Mouse (Mus musculus) heart, postnatal 0 days (tissue): ENCODE data around the gene Metap1. TPM values are rescaled to one million over a fixed set of nuclear protein-coding genes. Genes with fewer than 3 reads are reported as not detected.

Experiments
- ATAC-seq: fragments of 200-750 bp; cut with Nextera tagmentation; 2 replicates; pipeline ENCODE4 v1.8.0; 2017; ENCODE audit warnings: low read depth, moderate number of reproducible peaks, moderate library complexity; ENCODE audit not compliant: insufficient read depth
- DNase-seq: peaks from one replicate; pipeline ENCODE4 v3.0.0-alpha.2; 2016; ENCODE audit warnings: low spot score
- H3K27ac ChIP-seq: fragments of 300-500 bp; sonication (generic); 2 replicates; pipeline ENCODE4 v1.5.1; 2014; ENCODE audit warnings: low read depth, mild to moderate bottlenecking
- H3K27me3 ChIP-seq: fragments of 300-500 bp; sonication (generic); 2 replicates; pipeline ENCODE4 v1.6.1; 2014; ENCODE audit warnings: low read length, mixed read lengths; ENCODE audit not compliant: control insufficient read depth, insufficient read depth
- H3K36me3 ChIP-seq: fragments of 300-500 bp; sonication (generic); replicated peaks from 2 replicates; pipeline ENCODE4 v1.6.1; 2014; ENCODE audit warnings: low read length, mixed read lengths; ENCODE audit not compliant: control insufficient read depth, insufficient read depth
- H3K4me1 ChIP-seq: fragments of 300-500 bp; sonication (generic); 2 replicates; pipeline ENCODE4 v1.6.1; 2014; ENCODE audit warnings: antibody characterized with exemption; ENCODE audit not compliant: control insufficient read depth, insufficient read depth
- H3K4me2 ChIP-seq: fragments of 300-500 bp; sonication (generic); 2 replicates; pipeline ENCODE4 v1.6.1; 2014; ENCODE audit warnings: low read depth, mild to moderate bottlenecking, low read length, moderate library complexity
- H3K4me3 ChIP-seq: fragments of 300-500 bp; sonication (generic); 2 replicates; pipeline ENCODE4 v1.5.1; 2014; ENCODE audit warnings: low read depth, low read length
- H3K9ac ChIP-seq: fragments of 300-500 bp; sonication (generic); replicated peaks from 2 replicates; pipeline ENCODE4 v1.6.1; 2014; ENCODE audit warnings: low read depth, low read length, mixed read lengths
- H3K9me3 ChIP-seq: fragments of 300-500 bp; sonication (generic); replicated peaks from 2 replicates; pipeline ENCODE4 v1.6.1; 2016; ENCODE audit warnings: low read length; ENCODE audit not compliant: control insufficient read depth
- CTCF ChIP-seq: IDR thresholded peaks from 2 replicates; pipeline ENCODE4 v1.5.1; 2016; ENCODE audit warnings: antibody characterized with exemption, control low read depth, low read depth
- EP300 ChIP-seq: IDR thresholded peaks from 2 replicates; pipeline ENCODE4 v1.6.1; 2016; ENCODE audit warnings: antibody characterized with exemption, low read depth
- WGBS: fragments of 180-500 bp; shearing (Covaris S2); extraction: QIAGEN DNeasy Blood & Tissue Kit; methylation state at CpG from one replicate; pipeline ENCODE4 v1.1.7; 2014; 5-methylcytosine and 5-hydroxymethylcytosine counted together
- polyA plus RNA-seq: library from polyadenylated mRNA; unstranded; fragments of >200 nt; fragmentation: Nextera tagmentation; extraction: Ambion mirVana; gene quantifications from 2 replicates; pipeline ENCODE4 v1.2.1, GENCODE M21; 2015
- total RNA-seq: library from RNA; depleted of rRNA; stranded (reverse); fragments of >200 nt; gene quantifications from 2 replicates; pipeline ENCODE4 v1.2.3, GENCODE M21; 2014; ENCODE audit warnings: low replicate concordance

Gene Metap1
- total and polyA plus RNA-seq, 2 experiments from 2014 or later = 26.0 to 33.3 TPM

DNA sequence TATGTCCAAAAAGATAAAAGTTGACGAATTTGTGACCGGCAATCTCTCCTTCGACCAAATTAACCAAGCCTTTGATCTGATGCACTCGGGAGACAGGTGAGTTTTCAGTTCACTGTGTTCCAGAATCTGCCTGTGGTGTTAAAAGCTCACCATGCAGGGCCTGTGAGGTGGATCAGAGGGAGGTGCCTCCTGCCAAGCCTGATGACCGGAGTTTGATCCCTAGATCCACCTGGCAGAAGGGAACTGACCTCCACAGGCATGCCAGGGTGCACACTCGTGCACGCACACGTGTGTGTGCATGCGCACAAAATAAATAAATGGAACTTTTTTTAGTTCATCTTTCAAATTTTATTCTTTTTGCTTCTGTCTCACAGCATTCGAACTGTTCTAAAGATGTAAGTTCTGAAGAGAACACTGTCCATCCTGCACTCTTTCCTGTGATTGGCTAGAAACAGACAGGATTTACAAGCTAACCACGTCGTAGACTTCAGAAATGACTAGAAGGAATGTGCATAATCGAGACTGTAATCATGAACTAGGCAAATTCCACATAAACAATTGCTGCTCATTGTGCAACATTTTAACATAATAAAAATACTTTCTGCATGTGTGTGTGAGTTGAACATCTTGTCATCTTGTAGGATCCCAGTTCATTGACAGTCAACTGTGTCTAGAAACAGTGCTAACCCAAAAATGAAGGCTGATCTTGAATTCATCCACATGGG lies 34.4 kb downstream of the Metap1 start:
- WGBS = 89% methylated on average over 13 of the region's 13 CpGs
- no peak for TF ChIP-seq CTCF
- no peak for TF ChIP-seq EP300

DNA sequence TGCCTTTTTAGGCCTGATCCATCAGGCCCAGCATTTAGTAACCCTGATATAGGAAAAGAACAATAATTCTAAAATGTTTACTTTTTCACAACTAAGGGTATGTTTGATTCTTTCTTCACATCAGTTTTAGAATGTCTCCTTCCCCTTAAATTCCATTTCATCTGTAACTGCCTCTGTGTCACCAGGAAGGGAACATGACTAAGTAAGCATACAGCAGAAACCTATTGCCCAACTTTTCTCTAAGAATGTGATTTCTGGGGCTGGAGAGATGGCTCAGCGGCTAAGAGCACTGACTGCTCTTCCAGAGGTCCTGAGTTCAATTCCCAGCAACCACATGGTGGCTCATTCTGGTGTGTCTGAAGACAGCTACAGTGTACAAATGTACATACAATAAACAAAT lies 35.1 kb downstream of the Metap1 start:
- no peak for TF ChIP-seq EP300
- no peak for TF ChIP-seq CTCF
- no peaks in the 10 kb centered on the region for H3K27me3 ChIP-seq
- H3K4me1 ChIP-seq = no peaks in the 10 kb centered on the region
- H3K4me2 ChIP-seq = no peak overlapping the region
- 97% methylated on average over 1 of the region's 1 CpGs for WGBS
- no peak for DNase-seq
- no peaks in the 10 kb centered on the region for H3K9me3 ChIP-seq
- no peak overlapping the region for H3K27ac ChIP-seq
- ATAC-seq = no peak
- H3K4me3 ChIP-seq = no peak overlapping the region
- H3K36me3 ChIP-seq = peaks cover 91% of the 10 kb centered on the region
- no peak overlapping the region for H3K9ac ChIP-seq

More for the DNA sequence above, 34.4 kb downstream of the Metap1 start:
- ATAC-seq (no peak), DNase-seq (no peak)
- no peaks in the 10 kb centered on the region for H3K27me3 ChIP-seq
- H3K27ac ChIP-seq = no peak overlapping the region
- no peaks in the 10 kb centered on the region for H3K9me3 ChIP-seq
- no peaks in the 10 kb centered on the region for H3K4me1 ChIP-seq
- H3K36me3 ChIP-seq = peaks cover 91% of the 10 kb centered on the region
- no peak overlapping the region for H3K4me3 ChIP-seq
- H3K4me2 ChIP-seq = no peak overlapping the region
- H3K9ac ChIP-seq = no peak overlapping the region

DNA sequence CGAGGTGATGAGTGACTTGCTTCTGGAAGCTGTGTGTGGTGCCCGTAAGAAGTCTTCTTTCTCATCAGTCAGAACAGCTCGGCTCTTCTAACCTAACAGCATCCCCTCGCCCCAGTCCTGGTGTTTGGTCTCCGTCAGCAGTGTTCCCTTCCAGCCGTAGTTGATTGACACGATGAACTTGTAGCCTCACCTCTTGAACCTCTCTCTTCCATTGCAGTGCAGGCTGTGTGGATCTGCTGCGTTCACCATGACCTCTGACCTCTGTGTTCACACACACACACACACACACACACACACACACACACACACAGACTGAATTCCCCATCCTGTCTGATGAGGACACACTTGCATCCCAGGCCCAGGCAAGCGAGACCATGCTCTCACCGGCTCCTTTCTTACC lies 37.1 kb downstream of the Metap1 start:
- Histone ChIP-seq H3K27me3 (no peaks in the 10 kb centered on the region), H3K9me3 (no peaks in the 10 kb centered on the region), H3K36me3 (peaks cover 93% of the 10 kb centered on the region), H3K27ac (no peak overlapping the region), H3K4me3 (no peak overlapping the region), H3K9ac (no peak overlapping the region), H3K4me2 (no peak overlapping the region), H3K4me1 (0 out of 2 replicates have a peak, but pooled peaks cover 5% of the 10 kb centered on the region)
- TF ChIP-seq CTCF = no peak
- WGBS = 88% methylated on average over 10 of the region's 10 CpGs
- DNase-seq = no peak
- ATAC-seq = no peak

DNA sequence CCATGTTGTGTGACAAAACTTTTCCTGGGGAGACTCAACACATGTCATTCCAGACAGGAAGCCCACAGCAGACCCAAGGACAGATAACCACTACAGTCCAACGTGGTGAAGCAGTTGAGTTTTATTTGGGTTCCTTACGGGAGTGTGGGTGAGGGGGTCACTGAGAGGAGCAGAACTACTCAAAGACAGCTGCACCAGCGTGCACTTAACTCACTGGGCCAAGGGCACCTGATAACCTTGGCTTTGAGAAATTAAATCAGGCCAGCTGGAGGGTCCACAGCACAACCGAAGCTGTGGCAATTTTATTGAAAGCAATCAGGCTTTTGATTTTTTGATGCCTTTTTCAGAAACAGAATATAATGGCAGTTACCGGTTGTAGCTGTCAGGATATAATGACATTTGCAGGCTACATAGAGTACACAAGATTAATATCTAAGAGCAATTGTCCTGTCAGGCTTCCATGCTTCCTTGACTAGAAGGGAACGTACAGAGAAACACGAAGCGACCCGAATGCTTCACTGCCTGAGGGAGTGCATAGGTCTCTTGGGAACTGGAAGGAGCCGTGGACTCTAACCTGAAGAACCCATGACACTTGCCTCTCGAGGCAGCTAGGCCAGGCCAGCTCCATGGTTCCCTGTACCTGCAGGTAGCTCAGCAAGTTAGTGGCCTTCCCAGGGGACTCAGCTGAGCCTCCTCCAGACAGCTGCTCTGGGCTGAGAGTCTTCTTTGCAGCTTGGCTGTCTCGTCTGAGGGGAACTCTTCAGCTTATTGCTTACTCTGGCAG lies 41.0 kb downstream of the Metap1 start:
- DNase-seq (no peak), ATAC-seq (peak; percentile 36; the same call in 1 of the 2 replicates)
- Histone ChIP-seq H3K9ac (no peak overlapping the region), H3K27ac (no peak overlapping the region), H3K4me3 (no peak overlapping the region), H3K4me1 (peaks cover 11% of the 10 kb centered on the region; the same call in 1 of the 2 replicates), H3K27me3 (no peaks in the 10 kb centered on the region), H3K36me3 (peaks cover 77% of the 10 kb centered on the region), H3K9me3 (no peaks in the 10 kb centered on the region), H3K4me2 (no peak overlapping the region)
- TF ChIP-seq EP300 (no peak), CTCF (no peak)
- 51% methylated on average over 12 of the region's 12 CpGs for WGBS

DNA sequence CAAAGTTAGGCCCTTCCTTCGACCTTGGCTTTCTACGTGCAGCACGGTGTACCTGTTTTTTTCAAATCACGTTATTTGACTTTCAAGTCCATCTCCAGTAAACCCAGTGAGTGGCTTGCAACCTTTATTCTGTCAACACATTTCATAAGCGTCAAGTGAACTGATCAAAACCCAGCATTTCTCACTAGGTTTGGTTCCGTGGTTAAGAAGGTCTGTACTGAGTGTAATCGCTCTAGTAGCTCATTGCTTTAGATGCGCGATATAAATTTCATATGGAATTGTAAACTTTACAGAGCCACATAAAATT lies 45.9 kb downstream of the Metap1 start:
- H3K4me3 ChIP-seq = peak overlapping the region; percentile 98
- no peak for TF ChIP-seq EP300
- TF ChIP-seq CTCF = no peak
- peaks cover 11% of the 10 kb centered on the region; the same call in 1 of the 2 replicates for H3K4me1 ChIP-seq
- H3K27me3 ChIP-seq = no peaks in the 10 kb centered on the region
- H3K9ac ChIP-seq = peak overlapping the region; percentile 93
- 3% methylated on average over 9 of the region's 9 CpGs for WGBS
- ATAC-seq = no peak
- peak overlapping the region; percentile 95 for H3K27ac ChIP-seq
- H3K4me2 ChIP-seq = peak overlapping the region; percentile 82
- H3K36me3 ChIP-seq = peaks cover 34% of the 10 kb centered on the region
- no peaks in the 10 kb centered on the region for H3K9me3 ChIP-seq
- peak; percentile 17 for DNase-seq
